Mouse (Mus musculus) forebrain, postnatal 0 days (tissue): ENCODE data around the gene Med7. TPM values are rescaled to one million over a fixed set of nuclear protein-coding genes. Genes with fewer than 3 reads are reported as not detected.
A peak's percentile ranks its signal among the peaks of the same experiment; 100 is the strongest.

Experiments
- ATAC-seq: fragments of 200-750 bp; cut with Nextera tagmentation; 2 replicates; pipeline ENCODE4 v1.8.0; 2017; ENCODE audit warnings: mild to moderate bottlenecking, moderate library complexity
- DNase-seq: peaks from one replicate; pipeline ENCODE4 v3.0.0-alpha.2; 2015
- H3K27ac ChIP-seq: fragments of 300-500 bp; sonication (generic); 2 replicates; pipeline ENCODE4 v1.5.1; 2014; ENCODE audit warnings: low read depth, mild to moderate bottlenecking, antibody characterized with exemption, low read length, moderate library complexity, mixed read lengths
- H3K27me3 ChIP-seq: fragments of 300-500 bp; sonication (generic); 2 replicates; pipeline ENCODE4 v1.6.1; 2014; ENCODE audit warnings: mild to moderate bottlenecking, low read length, mixed read lengths; ENCODE audit not compliant: insufficient read depth
- H3K36me3 ChIP-seq: fragments of 300-500 bp; sonication (generic); 2 replicates; pipeline ENCODE4 v1.6.1; 2014; ENCODE audit warnings: mild to moderate bottlenecking, moderate library complexity; ENCODE audit not compliant: insufficient read depth
- H3K4me1 ChIP-seq: fragments of 300-500 bp; sonication (generic); 2 replicates; pipeline ENCODE4 v1.6.1; 2014; ENCODE audit warnings: antibody characterized with exemption; ENCODE audit not compliant: insufficient read depth
- H3K4me2 ChIP-seq: fragments of 300-500 bp; sonication (generic); 2 replicates; pipeline ENCODE4 v1.6.1; 2014; ENCODE audit warnings: low read depth, mild to moderate bottlenecking, moderate library complexity
- H3K4me3 ChIP-seq: fragments of 300-500 bp; sonication (generic); 2 replicates; pipeline ENCODE4 v1.5.1; 2014; ENCODE audit warnings: low read depth, low read length, mixed read lengths
- H3K9ac ChIP-seq: fragments of 300-500 bp; sonication (generic); 2 replicates; pipeline ENCODE4 v1.6.1; 2014; ENCODE audit warnings: mild to moderate bottlenecking
- H3K9me3 ChIP-seq: fragments of 300-500 bp; sonication (generic); 2 replicates; pipeline ENCODE4 v1.6.1; 2016; ENCODE audit warnings: low read length
- CTCF ChIP-seq: sonication (generic); IDR thresholded peaks from 2 replicates; pipeline ENCODE4 v1.5.1; 2016; ENCODE audit warnings: antibody characterized with exemption, control low read depth, low read depth
- WGBS: fragments of 180-500 bp; shearing (Covaris S2); extraction: QIAGEN DNeasy Blood & Tissue Kit; methylation state at CpG from one replicate; pipeline ENCODE4 v1.1.7; 2014; 5-methylcytosine and 5-hydroxymethylcytosine counted together
- polyA plus RNA-seq: library from polyadenylated mRNA; unstranded; fragments of >200 nt; fragmentation: Nextera tagmentation; extraction: Ambion mirVana; gene quantifications from 2 replicates; pipeline ENCODE4 v1.2.1, GENCODE M21; 2015
- total RNA-seq: library from RNA; depleted of rRNA; stranded (reverse); fragments of >200 nt; gene quantifications from 2 replicates; pipeline ENCODE4 v1.2.3, GENCODE M21; 2014; rRNA removed

Gene Med7
- total and polyA plus RNA-seq, 2 experiments from 2014 or later, result 43.9 to 60.3 TPM

GRCm38 (mm10) chr11:46461931-46462330, 25.2 kb downstream of the Med7 start:
- no peak overlapping the region for H3K4me3 ChIP-seq
- no peak overlapping the region for H3K4me2 ChIP-seq
- H3K27ac ChIP-seq, result no peak overlapping the region
- H3K27me3 ChIP-seq, result no peaks in the 10 kb centered on the region
- no peak for DNase-seq
- no peaks in the 10 kb centered on the region for H3K4me1 ChIP-seq
- no peaks in the 10 kb centered on the region for H3K36me3 ChIP-seq
- ATAC-seq, result no peak
- H3K9ac ChIP-seq, result no peak overlapping the region
- TF ChIP-seq CTCF, result no peak
- no peaks in the 10 kb centered on the region for H3K9me3 ChIP-seq
- 77% methylated on average over 5 of the region's 5 CpGs for WGBS

GRCm38 (mm10) chr11:46466878-46467277, 30.2 kb downstream of the Med7 start:
- no peak overlapping the region for H3K4me3 ChIP-seq
- H3K9ac ChIP-seq, result no peak overlapping the region
- DNase-seq (no peak), ATAC-seq (no peak)
- no peaks in the 10 kb centered on the region for H3K9me3 ChIP-seq
- no peaks in the 10 kb centered on the region for H3K36me3 ChIP-seq
- 91% methylated on average over 2 of the region's 2 CpGs for WGBS
- H3K4me2 ChIP-seq, result no peak overlapping the region
- H3K4me1 ChIP-seq, result no peaks in the 10 kb centered on the region
- no peak overlapping the region for H3K27ac ChIP-seq
- no peaks in the 10 kb centered on the region for H3K27me3 ChIP-seq
- TF ChIP-seq CTCF, result no peak

GRCm38 (mm10) chr11:46474220-46474619, 37.5 kb downstream of the Med7 start:
- H3K4me2 ChIP-seq, result no peak overlapping the region
- TF ChIP-seq CTCF, result no peak
- H3K27me3 ChIP-seq, result no peaks in the 10 kb centered on the region
- H3K4me1 ChIP-seq, result no peaks in the 10 kb centered on the region
- DNase-seq (no peak), ATAC-seq (no peak)
- H3K27ac ChIP-seq, result no peak overlapping the region
- no peak overlapping the region for H3K9ac ChIP-seq
- H3K36me3 ChIP-seq, result no peaks in the 10 kb centered on the region
- H3K4me3 ChIP-seq, result no peak overlapping the region
- no peaks in the 10 kb centered on the region for H3K9me3 ChIP-seq
- 90% methylated on average over 4 of the region's 4 CpGs for WGBS

- 88% methylated on average over 9 of the region's 9 CpGs for WGBS
- Histone ChIP-seq H3K4me2 (no peak overlapping the region), H3K27ac (no peak overlapping the region), H3K27me3 (no peaks in the 10 kb centered on the region), H3K4me1 (no peaks in the 10 kb centered on the region), H3K36me3 (no peaks in the 10 kb centered on the region), H3K9ac (no peak overlapping the region), H3K9me3 (no peaks in the 10 kb centered on the region), H3K4me3 (no peak overlapping the region)
- ATAC-seq (no peak), DNase-seq (no peak)
- no peak for TF ChIP-seq CTCF
These were observed 42.6 kb downstream of the Med7 start for GRCm38 (mm10) chr11:46479311-46479710.

GRCm38 (mm10) chr11:46480517-46480916, 43.8 kb downstream of the Med7 start:
- no peak overlapping the region for H3K4me2 ChIP-seq
- DNase-seq (no peak), ATAC-seq (no peak)
- TF ChIP-seq CTCF, result no peak
- no peaks in the 10 kb centered on the region for H3K36me3 ChIP-seq
- no peak overlapping the region for H3K27ac ChIP-seq
- no peak overlapping the region for H3K4me3 ChIP-seq
- no peaks in the 10 kb centered on the region for H3K27me3 ChIP-seq
- no peaks in the 10 kb centered on the region for H3K9me3 ChIP-seq
- no peak overlapping the region for H3K9ac ChIP-seq
- WGBS, result 92% methylated on average over 7 of the region's 7 CpGs
- H3K4me1 ChIP-seq, result no peaks in the 10 kb centered on the region

- TF ChIP-seq CTCF, result 0 out of 2 replicates have a peak, but pooled peaks have one; percentile 8
- Histone ChIP-seq H3K4me1 (no peaks in the 10 kb centered on the region), H3K9ac (no peak overlapping the region), H3K27ac (no peak overlapping the region), H3K27me3 (no peaks in the 10 kb centered on the region), H3K4me2 (no peak overlapping the region), H3K9me3 (no peaks in the 10 kb centered on the region), H3K36me3 (no peaks in the 10 kb centered on the region), H3K4me3 (no peak overlapping the region)
- ATAC-seq (no peak), DNase-seq (no peak)
- WGBS, result 8% methylated on average over 1 of the region's 1 CpGs
These were observed 51.5 kb downstream of the Med7 start for GRCm38 (mm10) chr11:46488231-46488630.

- Histone ChIP-seq H3K4me1 (no peaks in the 10 kb centered on the region), H3K4me2 (no peak overlapping the region), H3K27me3 (no peaks in the 10 kb centered on the region), H3K9me3 (no peaks in the 10 kb centered on the region), H3K9ac (no peak overlapping the region), H3K27ac (no peak overlapping the region), H3K36me3 (no peaks in the 10 kb centered on the region), H3K4me3 (no peak overlapping the region)
- WGBS, result 80% methylated on average over 2 of the region's 2 CpGs
- TF ChIP-seq CTCF, result no peak
- no peak for ATAC-seq
- no peak for DNase-seq
These were observed 51.9 kb downstream of the Med7 start for GRCm38 (mm10) chr11:46488650-46489049.

Other genes with a start within 250 kb of the Med7 start
- 11.1 and 12.2 TPM in 2 replicates for gene Fndc9, start 201.4 kb upstream of the Med7 start, total RNA-seq
- gene Fndc9, start 201.4 kb upstream of the Med7 start, polyA plus RNA-seq, result 9.9 and 15.9 TPM in 2 replicates
- 92.5 and 114 TPM in 2 replicates for gene Cyfip2, start 124.1 kb upstream of the Med7 start, total RNA-seq
- gene Cyfip2, start 124.1 kb upstream of the Med7 start, polyA plus RNA-seq, result 54.9 and 75.8 TPM in 2 replicates
- gene Itk, start 47.4 kb upstream of the Med7 start, total RNA-seq, result 0.19 and 0.31 TPM in 2 replicates
- gene Itk, start 47.4 kb upstream of the Med7 start, polyA plus RNA-seq, result 0.05 and 0.06 TPM in 2 replicates
- not detected in 2 replicates for gene Fam71b, start 40.4 kb upstream of the Med7 start, total RNA-seq
- not detected in 2 replicates for gene Fam71b, start 40.4 kb upstream of the Med7 start, polyA plus RNA-seq
- 0.23 and 1.1 TPM in 2 replicates for gene Havcr2, start 18.0 kb downstream of the Med7 start, total RNA-seq
- gene Havcr2, start 18.0 kb downstream of the Med7 start, polyA plus RNA-seq, result 0.13 and 0.22 TPM in 2 replicates
- gene Gm12169, start 87.3 kb downstream of the Med7 start, total RNA-seq, result not detected in 2 replicates
- not detected in 2 replicates for gene Gm12169, start 87.3 kb downstream of the Med7 start, polyA plus RNA-seq
- not detected in 2 replicates for gene BC053393, start 134.6 kb downstream of the Med7 start, total RNA-seq
- gene BC053393, start 134.6 kb downstream of the Med7 start, polyA plus RNA-seq, result 0.07 TPM in 1 of 2 replicates, not detected in the other
- not detected in 2 replicates for gene Dppa1, start 192.3 kb downstream of the Med7 start, total RNA-seq
- not detected in 2 replicates for gene Dppa1, start 192.3 kb downstream of the Med7 start, polyA plus RNA-seq